Mouse (Mus musculus) olfactory bulb, adult 2 months (tissue): Measurements from ENCODE around the gene Bcl9. TPM values are rescaled to one million over a fixed set of nuclear protein-coding genes. Genes with fewer than 3 reads are reported as not detected.
A peak's percentile ranks its signal among the peaks of the same experiment; 100 is the strongest.

ENCODE experiments used
- H3K27ac ChIP-seq: fragments of 200-500 bp; 2 replicates; pipeline ENCODE4 v1.5.1; 2012; ENCODE audit warnings: low read depth, low read length; ENCODE audit not compliant: insufficient read depth
- H3K4me1 ChIP-seq: fragments of 200-500 bp; 2 replicates; pipeline ENCODE4 v1.6.1; 2012; ENCODE audit warnings: low read length; ENCODE audit not compliant: control insufficient read depth, insufficient read depth
- H3K4me3 ChIP-seq: fragments of 200-500 bp; 2 replicates; pipeline ENCODE4 v1.5.1; 2012; ENCODE audit warnings: mild to moderate bottlenecking, low read depth, low read length, moderate library complexity; ENCODE audit not compliant: insufficient read depth
- CTCF ChIP-seq: fragments of 200-500 bp; IDR thresholded peaks from 2 replicates; pipeline ENCODE4 v1.5.1; 2012; ENCODE audit warnings: low read depth, mild to moderate bottlenecking, low read length, moderate library complexity; ENCODE audit not compliant: insufficient read depth
- POLR2A ChIP-seq: fragments of 200-500 bp; IDR thresholded peaks from 2 replicates; pipeline ENCODE4 v1.6.1; 2012; ENCODE audit warnings: mild to moderate bottlenecking, low read depth, low read length, moderate library complexity; ENCODE audit not compliant: insufficient read depth
- WGBS: fragments of 180-500 bp; shearing (Covaris S2); methylation state at CpG from one replicate; pipeline ENCODE4 v1.1.7; 2018; 5-methylcytosine and 5-hydroxymethylcytosine counted together
- polyA plus RNA-seq: library from polyadenylated mRNA; stranded (reverse); fragments of >200 nt; gene quantifications from 2 replicates; pipeline ENCODE4 v1.2.4, GENCODE M21; 2012; ENCODE audit warnings: low replicate concordance; ENCODE audit not compliant: missing spikeins, insufficient read depth, insufficient read length

Gene Bcl9
- polyA plus RNA-seq, 1 experiment, result not detected

DNA sequence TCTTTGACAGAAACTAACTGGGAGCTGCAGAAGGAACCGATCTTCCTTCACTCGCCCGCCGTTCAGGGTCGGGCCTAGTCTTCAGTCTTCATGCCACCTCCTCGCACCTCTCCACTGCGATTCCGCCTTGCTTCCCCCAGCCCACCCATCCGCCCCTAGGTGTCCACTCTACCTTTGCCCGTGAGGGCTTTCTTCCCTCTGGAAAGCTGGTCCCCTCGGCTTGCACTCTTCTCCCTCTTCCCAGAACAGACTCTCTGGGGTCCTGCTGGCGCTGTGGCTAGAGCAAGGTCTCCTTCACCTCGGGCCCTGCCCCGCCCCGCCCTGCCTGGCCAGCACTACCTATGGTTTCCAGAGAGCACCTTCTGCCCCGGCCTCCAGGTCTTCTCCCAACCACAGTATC, 69.7 kb downstream of the Bcl9 start:
- TF ChIP-seq CTCF (no peak), POLR2A (no peak)
- Histone ChIP-seq H3K4me1 (peaks cover 9% of the 10 kb centered on the region), H3K4me3 (peak overlapping the region; percentile 73), H3K27ac (peak overlapping the region; percentile 54)
- 5% methylated on average over 16 of the region's 16 CpGs for WGBS

GRCm38 (mm10) chr3:97227259-97228005, 70.3 kb downstream of the Bcl9 start:
- H3K4me3 ChIP-seq, result peak overlapping the region; percentile 73
- peak overlapping the region; percentile 54 for H3K27ac ChIP-seq
- under 1% methylated on average over 42 of the region's 79 CpGs for WGBS
- no peak for TF ChIP-seq POLR2A
- TF ChIP-seq CTCF, result no peak
- H3K4me1 ChIP-seq, result peaks cover 9% of the 10 kb centered on the region

GRCm38 (mm10) chr3:97226719-97227118, 71.0 kb downstream of the Bcl9 start:
- no peak overlapping the region for H3K27ac ChIP-seq
- 4% methylated on average over 18 of the region's 18 CpGs for WGBS
- H3K4me1 ChIP-seq, result peaks cover 9% of the 10 kb centered on the region
- TF ChIP-seq POLR2A (no peak), CTCF (no peak)
- H3K4me3 ChIP-seq, result peak overlapping the region; percentile 73

DNA sequence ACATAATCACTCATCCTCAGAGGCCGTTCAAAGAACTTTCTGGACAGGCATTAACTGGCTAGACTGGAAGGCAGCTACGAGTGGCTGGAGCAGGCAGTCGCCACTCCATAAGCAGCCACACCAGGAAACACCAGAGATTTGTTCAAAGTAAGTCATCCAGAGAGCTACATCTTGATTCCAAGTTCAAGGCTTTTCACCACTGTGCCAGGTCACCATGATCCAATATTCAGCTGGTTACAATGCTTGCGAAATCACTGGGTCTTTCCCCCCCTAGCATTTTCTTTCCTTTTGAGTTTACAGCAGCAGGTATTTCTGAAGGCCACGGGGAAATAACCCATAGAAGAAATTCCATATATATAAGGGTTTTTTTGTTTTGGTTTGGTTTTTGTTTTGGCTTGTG, 72.5 kb downstream of the Bcl9 start:
- Histone ChIP-seq H3K4me1 (peaks cover 9% of the 10 kb centered on the region), H3K4me3 (no peak overlapping the region), H3K27ac (no peak overlapping the region)
- WGBS, result 83% methylated on average over 5 of the region's 5 CpGs
- no peak for TF ChIP-seq CTCF

- no peak overlapping the region for H3K27ac ChIP-seq
- no peak overlapping the region for H3K4me3 ChIP-seq
- peaks cover 9% of the 10 kb centered on the region for H3K4me1 ChIP-seq
- TF ChIP-seq CTCF, result no peak
- TF ChIP-seq POLR2A, result no peak
- WGBS, result 89% methylated on average over 9 of the region's 9 CpGs
These were observed 74.5 kb downstream of the Bcl9 start for GRCm38 (mm10) chr3:97223261-97223660.

GRCm38 (mm10) chr3:97215526-97215925, 82.2 kb downstream of the Bcl9 start:
- TF ChIP-seq POLR2A, result no peak
- no peak for TF ChIP-seq CTCF
- Histone ChIP-seq H3K27ac (no peak overlapping the region), H3K4me1 (peaks cover 2% of the 10 kb centered on the region; the same call in 1 of the 2 replicates), H3K4me3 (no peak overlapping the region)
- WGBS, result 46% methylated on average over 3 of the region's 3 CpGs

GRCm38 (mm10) chr3:97214439-97214838, 83.3 kb downstream of the Bcl9 start:
- no peak overlapping the region for H3K4me3 ChIP-seq
- TF ChIP-seq CTCF, result no peak
- no peak for TF ChIP-seq POLR2A
- 63% methylated on average over 1 of the region's 1 CpGs for WGBS
- no peak overlapping the region for H3K27ac ChIP-seq
- H3K4me1 ChIP-seq, result peaks cover 4% of the 10 kb centered on the region; the same call in 1 of the 2 replicates

DNA sequence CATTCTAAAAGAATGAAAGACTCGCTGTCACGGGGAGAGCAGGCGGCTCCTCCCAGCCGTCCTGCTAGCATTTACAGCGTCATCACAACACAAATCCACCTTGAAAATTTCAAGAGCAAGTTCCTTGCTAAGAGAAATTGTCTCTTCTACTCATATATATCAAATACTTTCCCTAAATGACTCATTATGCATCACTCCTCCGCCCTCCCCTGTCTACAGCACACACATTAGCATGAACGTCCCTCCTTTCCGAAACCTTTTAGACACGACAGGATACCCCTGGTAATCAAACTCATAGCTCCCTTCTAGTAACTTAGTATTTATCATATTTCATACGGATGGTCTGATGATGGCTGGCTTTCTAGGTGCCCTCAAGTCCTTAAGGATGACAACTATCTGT, 83.8 kb downstream of the Bcl9 start:
- TF ChIP-seq POLR2A, result no peak
- no peak for TF ChIP-seq CTCF
- WGBS, result 94% methylated on average over 10 of the region's 10 CpGs
- H3K4me3 ChIP-seq, result no peak overlapping the region
- no peak overlapping the region for H3K27ac ChIP-seq
- peaks cover 6% of the 10 kb centered on the region; the same call in 1 of the 2 replicates for H3K4me1 ChIP-seq

- Histone ChIP-seq H3K4me1 (peaks cover 6% of the 10 kb centered on the region; the same call in 1 of the 2 replicates), H3K4me3 (no peak overlapping the region), H3K27ac (no peak overlapping the region)
- TF ChIP-seq POLR2A (no peak), CTCF (no peak)
- WGBS, result 88% methylated on average over 5 of the region's 5 CpGs
These were observed 86.5 kb downstream of the Bcl9 start for GRCm38 (mm10) chr3:97211177-97211576.
